Mouse (Mus musculus): Measurements from ENCODE around the gene Dctn3. TPM values are rescaled to one million over a fixed set of nuclear protein-coding genes. Genes with fewer than 3 reads are reported as not detected.

The Dctn3 gene
- polyA plus RNA-seq, 1 experiment from 2014 or later: 119 TPM

DNA sequence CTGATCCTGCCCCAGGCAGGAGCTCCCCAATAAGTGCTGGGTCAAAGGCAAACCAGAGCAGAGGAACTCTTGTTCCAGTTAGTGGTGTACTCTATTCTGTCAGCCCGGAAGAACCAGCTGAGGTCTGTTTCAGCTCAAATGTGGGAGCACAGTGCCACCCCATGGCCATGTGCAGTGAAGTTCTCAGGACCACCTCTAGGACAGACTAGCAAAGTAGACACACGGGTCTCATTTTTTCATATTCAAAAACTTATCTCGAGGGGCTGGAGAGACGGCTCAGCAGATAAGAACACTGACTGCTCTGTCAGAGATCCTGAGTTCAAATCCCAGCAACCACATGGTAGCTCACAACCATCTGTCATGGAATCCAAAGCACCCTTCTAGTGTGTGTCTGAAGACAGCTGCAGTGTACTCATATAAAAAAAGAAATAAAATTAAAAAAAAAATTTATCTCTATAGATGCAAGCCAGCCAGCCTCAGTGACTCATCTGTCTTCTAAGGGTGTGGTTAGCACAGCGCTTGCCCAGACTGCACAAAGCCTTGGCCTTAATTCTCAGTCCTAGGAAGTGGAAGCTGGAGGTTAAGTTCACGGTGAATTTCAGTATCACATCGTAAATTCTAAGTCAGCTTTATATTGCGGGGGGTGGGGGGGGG, 14.8 kb upstream of the Dctn3 start:
- Histone ChIP-seq H3K4me3 (ENCODE audit: low read depth, low read length) (no peak overlapping the region), H3K4me1 (ENCODE audit: control insufficient read depth, insufficient read depth, low read length) (no peaks in the 10 kb centered on the region), H3K9ac (replicated peaks; ENCODE audit: low read length) (no peak overlapping the region), H3K27ac (replicated peaks; ENCODE audit: low read depth, low read length) (no peak overlapping the region), H3K27me3 (ENCODE audit: control insufficient read depth, insufficient read depth, low read length) (peaks cover 1% of the 10 kb centered on the region; the same call in 1 of the 2 replicates), H3K36me3 (replicated peaks; ENCODE audit: control insufficient read depth, insufficient read depth, low read depth, low read length) (peaks cover 3% of the 10 kb centered on the region), H3K9me3 (replicated peaks; ENCODE audit: control insufficient read depth, low read length) (no peaks in the 10 kb centered on the region), H3K4me2 (ENCODE audit: low read depth, low read length) (no peak overlapping the region)
- DNase-seq (ENCODE audit: low spot score) (peak; percentile 80), ATAC-seq (replicated peaks; ENCODE audit: insufficient number of reproducible peaks, low FRiP score, low TSS enrichment, low read depth) (0 out of 2 replicates have a peak, but pooled peaks have one; percentile 20)
- 56% methylated on average over 8 of the region's 8 CpGs for WGBS

DNA sequence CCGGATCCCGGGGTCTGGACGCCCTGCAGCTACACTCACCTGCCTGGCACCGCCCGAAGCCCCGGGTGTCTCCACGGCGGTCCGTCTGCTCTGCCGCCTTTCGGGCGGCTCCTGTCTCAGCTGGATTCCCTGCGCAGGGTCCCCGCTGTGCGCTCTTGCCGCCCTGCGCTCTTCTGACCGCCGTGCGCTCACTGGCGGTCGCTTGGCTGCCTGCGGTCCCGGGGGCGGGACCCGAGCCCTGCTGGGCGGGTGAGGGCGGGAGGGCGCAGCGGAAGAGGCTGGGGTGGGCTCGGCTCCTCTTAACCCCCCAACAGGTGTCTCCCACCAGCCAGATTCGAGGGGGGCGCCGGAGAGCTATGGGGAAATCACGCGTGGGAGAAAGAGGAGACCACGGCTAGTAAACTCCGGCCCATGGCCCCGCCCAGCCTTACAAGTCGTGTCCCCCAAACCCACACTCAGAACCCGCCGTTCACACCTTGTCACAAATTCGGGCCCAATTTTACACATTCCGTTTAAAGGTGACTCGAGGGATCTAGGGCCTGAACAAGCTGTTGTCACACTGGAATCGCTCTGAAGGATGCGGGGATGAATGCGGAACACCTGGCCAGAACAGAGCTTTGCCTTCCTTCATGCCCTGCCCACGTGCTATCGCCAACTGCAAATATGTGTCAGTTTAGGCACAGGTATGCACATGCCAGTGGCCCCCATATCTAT, 8.2 kb upstream of the Dctn3 start, which contains the start of gene Arid3c:
Arid3c (minus strand) TSS at position 91 of the 714 bp plus-strand sequence.
- peak; percentile 47 for DNase-seq (ENCODE audit: low spot score)
- peaks cover 52% of the 10 kb centered on the region for H3K27me3 ChIP-seq (ENCODE audit: control insufficient read depth, insufficient read depth, low read length)
- no peaks in the 10 kb centered on the region for H3K36me3 ChIP-seq (replicated peaks; ENCODE audit: control insufficient read depth, insufficient read depth, low read depth, low read length)
- 2% methylated on average over 50 of the region's 50 CpGs for WGBS
- H3K9ac ChIP-seq (replicated peaks; ENCODE audit: low read length): peak within 1 kb of the TSS; percentile 14
- no peak within 1 kb of the TSS for H3K27ac ChIP-seq (replicated peaks; ENCODE audit: low read depth, low read length)
- H3K4me3 ChIP-seq (ENCODE audit: low read depth, low read length): peak within 1 kb of the TSS; percentile 29
- peaks cover 4% of the 10 kb centered on the region; the same call in 1 of the 2 replicates for H3K4me1 ChIP-seq (ENCODE audit: control insufficient read depth, insufficient read depth, low read length)
- H3K9me3 ChIP-seq (replicated peaks; ENCODE audit: control insufficient read depth, low read length): no peaks in the 10 kb centered on the region
- ATAC-seq (replicated peaks; ENCODE audit: insufficient number of reproducible peaks, low FRiP score, low TSS enrichment, low read depth): no peak
- peak within 1 kb of the TSS; percentile 81 for H3K4me2 ChIP-seq (ENCODE audit: low read depth, low read length)

DNA sequence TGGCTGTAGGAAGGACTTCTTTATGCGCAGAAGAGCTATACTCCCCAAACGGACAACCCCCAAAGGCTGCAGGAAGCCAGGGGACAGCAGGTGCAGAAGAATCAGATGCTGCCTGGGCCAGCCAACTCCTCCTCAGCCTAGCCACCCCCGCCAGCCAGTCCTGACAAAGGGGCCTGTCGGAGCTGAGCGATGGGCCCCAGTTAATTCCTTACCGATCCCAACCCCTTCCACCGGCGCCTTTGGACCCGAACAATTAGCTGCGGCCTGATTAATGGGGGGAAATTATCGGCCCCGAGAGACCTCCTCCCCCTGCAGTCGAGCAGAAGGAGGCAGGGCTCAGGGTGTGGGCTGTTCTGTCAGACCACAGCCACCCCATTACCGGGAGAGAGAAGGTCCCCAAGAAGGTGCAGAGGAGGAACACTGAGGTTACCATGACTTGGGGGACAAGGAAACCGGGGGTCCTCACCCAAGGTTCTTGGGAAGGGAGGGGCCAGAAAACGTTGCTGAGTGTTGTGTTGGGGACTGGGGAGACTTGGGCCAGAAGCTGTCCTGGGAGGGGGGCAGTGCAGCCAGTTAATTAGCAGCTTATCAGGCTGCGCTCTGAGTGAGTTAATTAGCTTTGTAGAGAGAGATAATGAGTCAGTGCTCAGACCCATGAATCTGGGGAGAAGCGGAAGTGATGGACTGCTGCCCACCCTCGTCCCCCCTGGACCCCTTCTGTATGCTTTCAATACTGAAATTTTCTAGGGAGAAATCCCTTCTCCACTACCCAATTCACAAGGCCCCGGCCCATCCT, 4.1 kb upstream of the Dctn3 start:
- no peak overlapping the region for H3K4me2 ChIP-seq (ENCODE audit: low read depth, low read length)
- H3K4me3 ChIP-seq (ENCODE audit: low read depth, low read length): no peak overlapping the region
- H3K36me3 ChIP-seq (replicated peaks; ENCODE audit: control insufficient read depth, insufficient read depth, low read depth, low read length): no peaks in the 10 kb centered on the region
- peaks cover 69% of the 10 kb centered on the region for H3K27me3 ChIP-seq (ENCODE audit: control insufficient read depth, insufficient read depth, low read length)
- ATAC-seq (replicated peaks; ENCODE audit: insufficient number of reproducible peaks, low FRiP score, low TSS enrichment, low read depth): no peak
- peaks cover 6% of the 10 kb centered on the region for H3K4me1 ChIP-seq (ENCODE audit: control insufficient read depth, insufficient read depth, low read length)
- DNase-seq (ENCODE audit: low spot score): no peak
- no peak overlapping the region for H3K27ac ChIP-seq (replicated peaks; ENCODE audit: low read depth, low read length)
- WGBS: 11% methylated on average over 20 of the region's 20 CpGs
- H3K9ac ChIP-seq (replicated peaks; ENCODE audit: low read length): no peak overlapping the region; the same call in 1 of the 2 replicates
- H3K9me3 ChIP-seq (replicated peaks; ENCODE audit: control insufficient read depth, low read length): no peaks in the 10 kb centered on the region

DNA sequence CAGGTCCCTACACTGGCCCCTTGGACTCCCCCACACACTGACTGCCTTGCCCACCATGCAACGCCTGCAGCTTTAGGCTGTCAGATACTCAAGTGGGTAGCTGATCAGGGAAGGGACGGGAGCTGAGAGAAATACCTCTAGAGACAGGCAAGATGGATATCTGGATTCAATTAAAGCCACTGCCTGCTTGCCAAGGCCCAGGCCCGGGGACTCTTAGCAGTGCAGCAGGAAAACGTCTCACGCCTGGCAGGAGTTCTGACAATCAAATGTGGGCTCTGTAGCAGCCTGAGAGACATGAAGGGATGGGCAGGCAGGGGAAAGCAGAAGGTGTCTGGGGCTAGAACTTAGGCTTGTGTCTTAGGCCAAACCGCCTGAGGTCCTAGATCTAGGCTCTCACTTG, 6.1 kb downstream of the Dctn3 start:
- no peak overlapping the region for H3K4me3 ChIP-seq (ENCODE audit: low read depth, low read length)
- H3K9me3 ChIP-seq (replicated peaks; ENCODE audit: control insufficient read depth, low read length): no peaks in the 10 kb centered on the region
- ATAC-seq (replicated peaks; ENCODE audit: insufficient number of reproducible peaks, low FRiP score, low TSS enrichment, low read depth) (no peak; the same call in 1 of the 2 replicates), DNase-seq (ENCODE audit: low spot score) (peak; percentile 63)
- no peak overlapping the region for H3K4me2 ChIP-seq (ENCODE audit: low read depth, low read length)
- H3K9ac ChIP-seq (replicated peaks; ENCODE audit: low read length): no peak overlapping the region
- H3K4me1 ChIP-seq (ENCODE audit: control insufficient read depth, insufficient read depth, low read length): peaks cover 10% of the 10 kb centered on the region; the same call in 1 of the 2 replicates
- no peaks in the 10 kb centered on the region; the same call in 1 of the 2 replicates for H3K36me3 ChIP-seq (replicated peaks; ENCODE audit: control insufficient read depth, insufficient read depth, low read depth, low read length)
- 43% methylated on average over 6 of the region's 6 CpGs for WGBS
- H3K27me3 ChIP-seq (ENCODE audit: control insufficient read depth, insufficient read depth, low read length): no peaks in the 10 kb centered on the region
- no peak overlapping the region for H3K27ac ChIP-seq (replicated peaks; ENCODE audit: low read depth, low read length)

DNA sequence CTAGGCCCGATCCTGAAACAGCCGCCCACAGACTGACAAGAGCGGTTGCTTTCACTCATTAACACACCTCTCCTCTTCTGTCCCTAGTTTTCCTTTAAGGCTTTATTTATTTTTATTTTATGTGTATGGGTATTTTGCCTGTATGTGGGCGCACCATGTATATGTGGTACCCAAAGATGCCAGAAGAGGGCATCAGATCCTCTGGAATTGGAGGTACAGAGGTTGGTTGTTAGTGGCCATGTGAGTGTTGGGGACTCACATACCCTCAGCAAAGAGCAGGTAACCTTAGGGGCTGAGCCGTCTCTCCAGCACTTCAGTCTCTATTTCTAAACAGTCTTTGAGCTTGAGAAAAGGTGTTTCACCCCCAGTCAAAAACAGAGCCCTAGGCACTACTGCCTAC, 7.4 kb downstream of the Dctn3 start:
- no peaks in the 10 kb centered on the region; the same call in 1 of the 2 replicates for H3K36me3 ChIP-seq (replicated peaks; ENCODE audit: control insufficient read depth, insufficient read depth, low read depth, low read length)
- H3K9ac ChIP-seq (replicated peaks; ENCODE audit: low read length): no peak overlapping the region
- H3K4me2 ChIP-seq (ENCODE audit: low read depth, low read length): no peak overlapping the region
- peak; percentile 46 for DNase-seq (ENCODE audit: low spot score)
- ATAC-seq (replicated peaks; ENCODE audit: insufficient number of reproducible peaks, low FRiP score, low TSS enrichment, low read depth): no peak
- 90% methylated on average over 5 of the region's 5 CpGs for WGBS
- no peaks in the 10 kb centered on the region for H3K27me3 ChIP-seq (ENCODE audit: control insufficient read depth, insufficient read depth, low read length)
- no peaks in the 10 kb centered on the region for H3K9me3 ChIP-seq (replicated peaks; ENCODE audit: control insufficient read depth, low read length)
- peaks cover 11% of the 10 kb centered on the region; the same call in 1 of the 2 replicates for H3K4me1 ChIP-seq (ENCODE audit: control insufficient read depth, insufficient read depth, low read length)
- H3K27ac ChIP-seq (replicated peaks; ENCODE audit: low read depth, low read length): no peak overlapping the region
- H3K4me3 ChIP-seq (ENCODE audit: low read depth, low read length): no peak overlapping the region

DNA sequence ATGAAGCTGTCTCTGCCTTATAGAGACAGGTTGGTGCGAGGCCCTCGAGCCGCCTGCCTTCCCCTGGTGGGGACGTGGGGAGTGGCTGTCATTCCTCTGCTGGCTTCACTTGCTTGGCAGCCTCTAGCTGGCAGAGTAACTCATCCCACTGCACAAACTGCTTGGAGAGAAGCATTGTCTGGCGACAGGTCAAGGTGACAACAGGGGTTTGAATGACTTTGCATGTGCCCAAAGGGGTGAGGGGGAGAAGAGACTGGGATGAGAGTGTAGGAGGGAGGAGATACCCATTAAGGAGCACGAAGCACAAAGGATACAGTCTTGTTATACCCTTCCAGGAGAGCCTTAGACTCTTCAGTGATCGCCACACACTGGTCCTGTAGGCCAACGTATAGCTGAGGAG, 7.9 kb downstream of the Dctn3 start:
- ATAC-seq (replicated peaks; ENCODE audit: insufficient number of reproducible peaks, low FRiP score, low TSS enrichment, low read depth) (no peak), DNase-seq (ENCODE audit: low spot score) (no peak)
- Histone ChIP-seq H3K27me3 (ENCODE audit: control insufficient read depth, insufficient read depth, low read length) (no peaks in the 10 kb centered on the region), H3K9ac (replicated peaks; ENCODE audit: low read length) (no peak overlapping the region), H3K4me1 (ENCODE audit: control insufficient read depth, insufficient read depth, low read length) (peaks cover 11% of the 10 kb centered on the region; the same call in 1 of the 2 replicates), H3K27ac (replicated peaks; ENCODE audit: low read depth, low read length) (no peak overlapping the region), H3K4me2 (ENCODE audit: low read depth, low read length) (no peak overlapping the region), H3K4me3 (ENCODE audit: low read depth, low read length) (no peak overlapping the region), H3K9me3 (replicated peaks; ENCODE audit: control insufficient read depth, low read length) (no peaks in the 10 kb centered on the region), H3K36me3 (replicated peaks; ENCODE audit: control insufficient read depth, insufficient read depth, low read depth, low read length) (no peaks in the 10 kb centered on the region)
- 78% methylated on average over 8 of the region's 8 CpGs for WGBS

DNA sequence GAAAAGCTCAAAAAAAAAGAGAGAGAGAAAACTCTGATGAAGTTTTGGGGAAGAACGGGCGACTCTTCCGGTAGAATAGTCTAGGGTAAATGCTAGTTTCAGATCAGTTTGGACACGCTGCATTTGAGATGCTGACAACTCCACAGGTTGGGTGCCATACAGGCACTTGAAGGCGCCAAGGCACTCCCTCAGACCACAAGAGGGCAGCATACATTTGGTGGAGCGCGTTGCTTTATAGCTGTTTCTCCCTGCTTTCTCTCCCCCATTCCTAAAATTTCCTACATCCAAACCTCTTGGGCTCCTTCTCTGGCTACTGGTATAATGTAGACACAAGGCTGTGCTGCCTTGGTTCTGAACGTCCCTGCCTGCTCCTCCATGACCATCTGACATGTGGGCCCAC, 8.7 kb downstream of the Dctn3 start:
- no peak for ATAC-seq (replicated peaks; ENCODE audit: insufficient number of reproducible peaks, low FRiP score, low TSS enrichment, low read depth)
- H3K4me1 ChIP-seq (ENCODE audit: control insufficient read depth, insufficient read depth, low read length): peaks cover 11% of the 10 kb centered on the region; the same call in 1 of the 2 replicates

More for the DNA sequence above, 8.7 kb downstream of the Dctn3 start:
- WGBS: 13% methylated on average over 8 of the region's 8 CpGs
- DNase-seq (ENCODE audit: low spot score): peak; percentile 86
- Histone ChIP-seq H3K27ac (replicated peaks; ENCODE audit: low read depth, low read length) (no peak overlapping the region), H3K9ac (replicated peaks; ENCODE audit: low read length) (no peak overlapping the region), H3K4me3 (ENCODE audit: low read depth, low read length) (peak overlapping the region; percentile 79; the same call in 1 of the 2 replicates), H3K36me3 (replicated peaks; ENCODE audit: control insufficient read depth, insufficient read depth, low read depth, low read length) (no peaks in the 10 kb centered on the region), H3K9me3 (replicated peaks; ENCODE audit: control insufficient read depth, low read length) (no peaks in the 10 kb centered on the region), H3K4me2 (ENCODE audit: low read depth, low read length) (no peak overlapping the region; the same call in 1 of the 2 replicates), H3K27me3 (ENCODE audit: control insufficient read depth, insufficient read depth, low read length) (no peaks in the 10 kb centered on the region)

All from embryonic facial prominence, embryonic 11.5 days (tissue).